Mouse (Mus musculus) ES-E14 (cell line): ENCODE data around the gene Slc35b4.

Experiments used
- CHD2 ChIP-seq: IDR thresholded peaks from 2 replicates; pipeline ENCODE4 v1.6.1; 2014; ENCODE audit warnings: mild to moderate bottlenecking, low read depth, low read length, inconsistent platforms
- HCFC1 ChIP-seq: IDR thresholded peaks from 2 replicates; pipeline ENCODE4 v1.6.1; 2012; ENCODE audit warnings: low read length, inconsistent platforms, borderline replicate concordance; ENCODE audit not compliant: insufficient read depth
- MAFK ChIP-seq: IDR thresholded peaks from 2 replicates; pipeline ENCODE4 v1.6.1; 2014; ENCODE audit warnings: mild to moderate bottlenecking, low read depth, low read length, inconsistent platforms; ENCODE audit not compliant: insufficient read depth
- ZC3H11A ChIP-seq: IDR thresholded peaks from 2 replicates; pipeline ENCODE4 v1.6.1; 2012; ENCODE audit warnings: low read depth, mild to moderate bottlenecking, inconsistent platforms, low read length, borderline replicate concordance
- ZNF384 ChIP-seq: IDR thresholded peaks from 2 replicates; pipeline ENCODE4 v1.6.1; 2012; ENCODE audit warnings: low read depth, low read length, inconsistent platforms

GRCm38 (mm10) chr6:34116838-34117478 is 60.0 kb downstream of the Slc35b4 start:
- TF ChIP-seq HCFC1 (no peak), MAFK (no peak), CHD2 (no peak), ZC3H11A (no peak), ZNF384 (no peak)
